Mouse (Mus musculus): ENCODE data around the gene Tnni1. TPM values are rescaled to one million over a fixed set of nuclear protein-coding genes. Genes with fewer than 3 reads are reported as not detected.

Gene Tnni1
- polyA plus RNA-seq, 1 experiment: not detected

- no peak for TF ChIP-seq POLR2A (IDR thresholded peaks at IDR 0.05; ENCODE audit: insufficient read depth, low read depth, low read length)
- no peak for TF ChIP-seq CTCF (IDR thresholded peaks at IDR 0.05; ENCODE audit: insufficient read depth, low read depth, low read length)
- H3K4me3 ChIP-seq (ENCODE audit: insufficient read depth, low read depth, low read length): no peak overlapping the region
- 77% methylated on average over 3 of the region's 3 CpGs for WGBS
- H3K27ac ChIP-seq (ENCODE audit: insufficient read depth, low read depth, low read length): no peak overlapping the region
- H3K4me1 ChIP-seq (ENCODE audit: control insufficient read depth, insufficient read depth, low read length): peaks cover 10% of the 10 kb centered on the region
Measured at GRCm38 (mm10) chr1:135812205-135812604, 33.0 kb downstream of the Tnni1 start.

GRCm38 (mm10) chr1:135812618-135813017, 33.4 kb downstream of the Tnni1 start:
- 66% methylated on average over 2 of the region's 2 CpGs for WGBS
- Histone ChIP-seq H3K4me1 (ENCODE audit: control insufficient read depth, insufficient read depth, low read length) (peaks cover 10% of the 10 kb centered on the region), H3K27ac (ENCODE audit: insufficient read depth, low read depth, low read length) (no peak overlapping the region), H3K4me3 (ENCODE audit: insufficient read depth, low read depth, low read length) (no peak overlapping the region)
- TF ChIP-seq POLR2A (IDR thresholded peaks at IDR 0.05; ENCODE audit: insufficient read depth, low read depth, low read length) (no peak), CTCF (IDR thresholded peaks at IDR 0.05; ENCODE audit: insufficient read depth, low read depth, low read length) (no peak)

DNA sequence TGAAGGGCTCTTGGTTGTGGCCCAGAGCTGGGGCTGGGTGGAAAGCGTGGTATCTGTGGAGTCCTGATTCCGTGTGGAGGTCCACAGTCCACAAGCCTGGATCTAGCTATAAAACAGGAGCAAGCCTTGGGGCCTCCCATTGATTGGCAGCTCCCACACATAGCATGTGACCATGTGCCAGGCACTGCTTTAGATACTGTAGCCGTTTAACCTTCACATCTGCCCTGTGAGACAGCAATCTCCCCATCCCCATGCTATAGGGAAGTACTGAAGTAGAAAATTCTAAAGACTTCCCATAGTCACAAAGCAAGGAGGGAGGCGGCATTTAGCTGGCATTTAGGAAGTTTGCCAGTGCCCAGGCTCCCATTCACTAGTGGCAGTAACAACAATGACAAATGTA, 33.8 kb downstream of the Tnni1 start:
- Histone ChIP-seq H3K27ac (ENCODE audit: insufficient read depth, low read depth, low read length) (no peak overlapping the region), H3K4me3 (ENCODE audit: insufficient read depth, low read depth, low read length) (no peak overlapping the region), H3K4me1 (ENCODE audit: control insufficient read depth, insufficient read depth, low read length) (peaks cover 10% of the 10 kb centered on the region)
- 65% methylated on average over 4 of the region's 4 CpGs for WGBS
- TF ChIP-seq POLR2A (IDR thresholded peaks at IDR 0.05; ENCODE audit: insufficient read depth, low read depth, low read length): no peak
- TF ChIP-seq CTCF (IDR thresholded peaks at IDR 0.05; ENCODE audit: insufficient read depth, low read depth, low read length): no peak

DNA sequence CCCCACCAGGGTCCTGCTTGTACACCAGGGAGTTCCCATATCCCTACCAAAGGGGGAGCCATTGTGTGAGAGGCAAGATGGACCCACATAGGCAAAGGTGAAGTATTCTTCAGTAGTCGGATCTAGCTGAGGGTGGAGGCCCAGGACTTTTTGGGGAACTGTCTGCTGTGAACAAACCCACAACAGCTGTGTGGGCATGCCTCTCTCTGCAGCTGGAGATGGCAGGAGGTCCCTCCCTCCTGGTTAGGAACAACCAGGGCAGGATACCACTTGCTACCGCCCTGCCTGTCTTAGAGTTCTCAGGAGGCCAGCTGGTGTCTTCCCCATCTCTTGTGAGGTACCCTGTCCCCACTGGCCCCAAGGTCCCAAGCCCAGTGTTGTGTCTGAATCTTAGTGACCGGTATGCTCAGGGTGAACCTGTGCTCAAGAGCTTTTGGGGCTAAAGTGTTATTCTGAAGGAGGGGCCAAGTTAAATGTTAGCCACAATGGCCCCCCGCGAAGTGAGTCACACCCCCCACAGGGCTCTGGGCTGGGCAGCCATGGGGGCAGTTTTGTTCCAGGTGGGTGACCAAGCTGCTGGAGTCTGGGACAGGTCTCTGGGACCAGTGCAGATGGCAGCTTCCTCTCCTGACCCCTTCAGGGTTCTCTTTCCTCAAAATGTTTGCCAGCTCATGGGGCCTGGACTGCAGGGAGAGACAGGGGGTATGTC, 34.6 kb downstream of the Tnni1 start:
- 64% methylated on average over 5 of the region's 5 CpGs for WGBS
- peaks cover 16% of the 10 kb centered on the region for H3K4me1 ChIP-seq (ENCODE audit: control insufficient read depth, insufficient read depth, low read length)

DNA sequence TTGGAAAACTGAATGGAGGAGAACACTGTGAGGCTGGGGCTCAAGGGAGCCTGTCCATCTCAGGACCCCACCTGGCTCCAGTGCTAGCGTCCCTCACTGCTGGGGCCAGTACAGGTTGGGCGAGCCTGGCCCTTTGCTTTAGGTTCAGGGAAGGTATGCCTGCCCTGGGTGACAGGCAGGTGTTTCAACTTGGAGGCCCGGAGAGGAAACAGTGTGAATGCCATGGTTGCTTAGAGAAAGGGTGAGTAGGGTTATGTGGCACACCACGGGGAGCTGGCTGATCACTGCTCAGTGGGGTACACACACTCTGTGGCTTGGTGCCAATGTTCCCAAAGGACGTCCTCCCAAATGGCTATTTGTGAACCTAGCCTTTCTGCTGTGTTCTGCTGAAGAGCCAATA, 35.3 kb downstream of the Tnni1 start:
- peaks cover 19% of the 10 kb centered on the region for H3K4me1 ChIP-seq (ENCODE audit: control insufficient read depth, insufficient read depth, low read length)
- TF ChIP-seq POLR2A (IDR thresholded peaks at IDR 0.05; ENCODE audit: insufficient read depth, low read depth, low read length): no peak
- no peak for TF ChIP-seq CTCF (IDR thresholded peaks at IDR 0.05; ENCODE audit: insufficient read depth, low read depth, low read length)
- H3K4me3 ChIP-seq (ENCODE audit: insufficient read depth, low read depth, low read length): no peak overlapping the region
- WGBS: 77% methylated on average over 5 of the region's 5 CpGs
- no peak overlapping the region for H3K27ac ChIP-seq (ENCODE audit: insufficient read depth, low read depth, low read length)

More for the DNA sequence above, 34.6 kb downstream of the Tnni1 start:
- no peak for TF ChIP-seq CTCF (IDR thresholded peaks at IDR 0.05; ENCODE audit: insufficient read depth, low read depth, low read length)
- no peak for TF ChIP-seq POLR2A (IDR thresholded peaks at IDR 0.05; ENCODE audit: insufficient read depth, low read depth, low read length)
- no peak overlapping the region for H3K4me3 ChIP-seq (ENCODE audit: insufficient read depth, low read depth, low read length)
- no peak overlapping the region for H3K27ac ChIP-seq (ENCODE audit: insufficient read depth, low read depth, low read length)

DNA sequence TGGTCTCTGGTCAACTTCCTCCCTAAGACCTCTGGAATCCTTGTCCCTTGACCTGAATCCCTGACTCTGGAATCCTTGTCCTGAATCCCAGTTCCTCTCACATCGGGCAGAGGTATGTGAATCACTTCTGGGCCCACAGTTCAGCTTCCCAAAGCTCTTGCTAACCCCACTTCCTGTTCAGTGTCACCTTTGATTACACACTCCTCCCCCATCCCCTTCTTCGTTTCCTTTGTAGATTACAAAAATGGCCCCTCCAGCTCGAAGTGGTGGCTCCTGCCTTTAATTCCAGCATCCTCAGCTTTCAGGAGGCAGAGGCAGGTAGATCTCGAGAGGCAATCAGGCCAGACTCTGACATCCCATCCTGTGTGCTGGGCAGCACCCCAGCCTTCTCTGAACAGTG, 38.4 kb downstream of the Tnni1 start:
- 77% methylated on average over 4 of the region's 4 CpGs for WGBS
- Histone ChIP-seq H3K4me1 (ENCODE audit: control insufficient read depth, insufficient read depth, low read length) (peaks cover 19% of the 10 kb centered on the region), H3K27ac (ENCODE audit: insufficient read depth, low read depth, low read length) (no peak overlapping the region), H3K4me3 (ENCODE audit: insufficient read depth, low read depth, low read length) (no peak overlapping the region)
- no peak for TF ChIP-seq POLR2A (IDR thresholded peaks at IDR 0.05; ENCODE audit: insufficient read depth, low read depth, low read length)
- TF ChIP-seq CTCF (IDR thresholded peaks at IDR 0.05; ENCODE audit: insufficient read depth, low read depth, low read length): no peak

GRCm38 (mm10) chr1:135818481-135819086, 39.4 kb downstream of the Tnni1 start, which contains the start of gene Lad1:
TSS of gene Lad1 (plus strand) at chr1:135818598.
- Histone ChIP-seq H3K4me1 (ENCODE audit: control insufficient read depth, insufficient read depth, low read length) (peaks cover 18% of the 10 kb centered on the region), H3K4me3 (ENCODE audit: insufficient read depth, low read depth, low read length) (peak within 1 kb of the TSS; percentile 31), H3K27ac (ENCODE audit: insufficient read depth, low read depth, low read length) (no peak within 1 kb of the TSS)
- TF ChIP-seq POLR2A (IDR thresholded peaks at IDR 0.05; ENCODE audit: insufficient read depth, low read depth, low read length) (no peak), CTCF (IDR thresholded peaks at IDR 0.05; ENCODE audit: insufficient read depth, low read depth, low read length) (no peak)
- 1% methylated on average over 63 of the region's 63 CpGs for WGBS

GRCm38 (mm10) chr1:135820071-135820470, 40.8 kb downstream of the Tnni1 start:
- TF ChIP-seq POLR2A (IDR thresholded peaks at IDR 0.05; ENCODE audit: insufficient read depth, low read depth, low read length) (no peak), CTCF (IDR thresholded peaks at IDR 0.05; ENCODE audit: insufficient read depth, low read depth, low read length) (no peak)
- no peak overlapping the region for H3K4me3 ChIP-seq (ENCODE audit: insufficient read depth, low read depth, low read length)
- 92% methylated on average over 10 of the region's 10 CpGs for WGBS
- H3K27ac ChIP-seq (ENCODE audit: insufficient read depth, low read depth, low read length): no peak overlapping the region
- peaks cover 12% of the 10 kb centered on the region for H3K4me1 ChIP-seq (ENCODE audit: control insufficient read depth, insufficient read depth, low read length)

DNA sequence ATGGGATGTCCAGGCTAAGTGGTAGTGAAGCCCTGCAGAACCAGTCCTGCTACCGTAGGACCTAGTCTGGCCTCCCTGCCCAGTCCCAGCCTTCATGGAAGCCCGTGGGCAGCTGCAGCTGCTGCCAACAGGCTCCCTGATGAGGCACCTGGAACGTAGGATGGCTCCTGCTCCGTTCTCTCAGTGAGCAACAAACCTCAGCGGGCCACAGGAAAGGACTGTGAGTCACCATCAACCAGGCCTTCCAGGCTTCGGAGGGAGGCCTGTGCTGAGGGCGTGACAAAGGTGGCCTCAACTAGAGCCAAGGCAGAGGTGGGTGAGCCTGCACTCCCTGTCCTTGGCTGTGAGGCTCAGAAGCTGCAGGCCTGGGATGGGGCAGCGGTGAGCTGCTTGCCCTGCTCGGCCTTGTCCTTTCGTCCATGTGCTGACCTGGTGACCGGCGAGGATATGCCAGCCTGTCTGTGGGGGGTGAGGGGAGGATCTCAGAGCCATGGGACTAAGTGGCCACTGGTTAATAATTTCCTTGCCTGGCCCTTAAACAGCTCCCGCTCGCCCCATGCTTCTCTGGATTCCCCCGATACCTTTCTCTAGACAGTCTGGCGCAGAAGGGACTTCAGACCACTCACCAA, 41.6 kb downstream of the Tnni1 start:
- TF ChIP-seq POLR2A (IDR thresholded peaks at IDR 0.05; ENCODE audit: insufficient read depth, low read depth, low read length) (no peak), CTCF (IDR thresholded peaks at IDR 0.05; ENCODE audit: insufficient read depth, low read depth, low read length) (no peak)
- peaks cover 12% of the 10 kb centered on the region for H3K4me1 ChIP-seq (ENCODE audit: control insufficient read depth, insufficient read depth, low read length)
- 88% methylated on average over 16 of the region's 16 CpGs for WGBS
- H3K4me3 ChIP-seq (ENCODE audit: insufficient read depth, low read depth, low read length): no peak overlapping the region
- no peak overlapping the region for H3K27ac ChIP-seq (ENCODE audit: insufficient read depth, low read depth, low read length)

Data from olfactory bulb, adult 2 months (tissue).